ENCODE assay signal across 30 mouse cellular contexts in the genomic region with DNA sequence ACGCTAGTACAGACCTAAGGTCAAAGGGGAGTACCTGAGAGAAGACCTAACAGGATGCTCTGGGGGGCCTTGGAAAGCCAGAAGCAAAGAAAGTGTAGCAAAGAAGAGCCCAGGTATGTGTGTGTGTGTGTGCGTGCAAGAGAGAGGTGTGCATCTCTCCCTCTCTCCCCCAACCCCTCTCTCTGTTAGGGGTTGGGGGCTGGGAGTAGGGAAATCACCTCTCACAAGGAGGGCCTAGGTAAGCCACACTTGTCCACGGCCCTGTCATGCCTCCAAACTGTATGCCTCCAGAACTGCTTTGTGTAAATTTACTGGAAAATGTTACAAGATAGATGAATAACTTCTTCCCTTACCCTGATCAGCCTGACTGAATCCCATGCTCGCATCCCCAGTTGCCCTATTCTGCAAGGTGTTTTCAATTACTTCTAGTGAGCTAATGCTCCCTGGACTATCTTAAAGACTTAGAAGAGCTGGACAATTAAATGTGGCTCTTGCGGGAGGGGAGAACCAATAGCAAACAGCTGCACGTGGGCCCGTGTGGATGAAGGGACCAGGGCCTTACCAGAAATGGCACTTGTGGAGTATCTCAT. TPM values are rescaled to one million over a fixed set of nuclear protein-coding genes. Genes with fewer than 3 reads are reported as not detected.
DNase-seq lines count a peak whose midpoint lies in the region; ATAC-seq and TF ChIP-seq lines count a peak whose summit lies in the region.
"Had no signal": no experiment of that assay in that cellular context is flagged by ENCODE, and none has a peak within 500 bp of the region (broad histone marks: within the 10 kb centered on the region; RNA-seq: fewer than 3 reads in every experiment).

No protein-coding gene starts in this region.

- no peak overlapping the region for H3K4me2 ChIP-seq in neural tube, embryonic 13.5 days
- H3K4me2 ChIP-seq in limb, embryonic 15.5 days, result no peak overlapping the region
- H3K4me2 ChIP-seq: embryonic facial prominence, embryonic 15.5 days; forebrain, embryonic 12.5 days; heart, embryonic 12.5 days; intestine, embryonic 15.5 days; liver, embryonic 11.5 days; lung, embryonic 15.5 days; midbrain, embryonic 15.5 days; stomach, embryonic 15.5 days had no signal

- no peak for DNase-seq in gastrocnemius, adult 2 months
- no peak for DNase-seq in gastrocnemius, postnatal 4 days (ENCODE audit: low spot score in 2 of 2)
- no peak for DNase-seq in neural tube, embryonic 10.5 days (ENCODE audit: extremely low spot score, low spot score)
- no peak for DNase-seq in left cerebral cortex, adult 8-10 months (ENCODE audit: low spot score in 2 of 2)
- no peak for DNase-seq in adrenal gland, postnatal 4 days (ENCODE audit: low spot score in 2 of 2)
- DNase-seq: adrenal gland, postnatal 10 days; cerebellum, adult 11 months; cerebellum, adult 9-11 months; embryo, embryonic 11 days; gastrocnemius, postnatal 14 days; heart, adult 2 months; kidney, adult 9 months; kidney, postnatal 14 days; layer of hippocampus, adult 9-11 months; right cerebral cortex, postnatal 14 days; thymus, postnatal 14 days had no signal

- no peaks in the 10 kb centered on the region for H3K9me3 ChIP-seq in neural tube, embryonic 13.5 days
- no peaks in the 10 kb centered on the region for H3K9me3 ChIP-seq in limb, embryonic 15.5 days
- H3K9me3 ChIP-seq: embryonic facial prominence, embryonic 15.5 days; forebrain, embryonic 12.5 days; heart, embryonic 12.5 days; intestine, embryonic 15.5 days; lung, embryonic 15.5 days; midbrain, embryonic 10.5 days; midbrain, embryonic 15.5 days; stomach, embryonic 15.5 days had no signal

- no peak overlapping the region for H3K4me3 ChIP-seq in gastrocnemius, adult 2 months
- H3K4me3 ChIP-seq in neural tube, embryonic 13.5 days, result no peak overlapping the region
- no peak overlapping the region for H3K4me3 ChIP-seq in limb, embryonic 15.5 days
- H3K4me3 ChIP-seq: embryonic facial prominence, embryonic 15.5 days; forebrain, embryonic 12.5 days; heart, adult 2 months; heart, embryonic 12.5 days; intestine, embryonic 15.5 days; lung, embryonic 15.5 days; midbrain, embryonic 10.5 days; midbrain, embryonic 15.5 days; stomach, embryonic 15.5 days had no signal

- 80% methylated on average over 7 of the region's 7 CpGs for WGBS in neural tube, embryonic 13.5 days
- WGBS in limb, embryonic 15.5 days, result 45% methylated on average over 7 of the region's 7 CpGs

- 0 out of 2 replicates have a peak, but pooled peaks have one; percentile 40 for ATAC-seq in neural tube, embryonic 13.5 days (ENCODE audit: low read depth)
- ATAC-seq in limb, embryonic 15.5 days (ENCODE audit: insufficient number of reproducible peaks, low FRiP score, low TSS enrichment, low read depth), result peak; percentile 72; the same call in 1 of the 2 replicates
- ATAC-seq: activated CD4-positive, CD25-positive, alpha-beta regulatory T cell, adult 4 months; hindbrain, embryonic 16.5 days; intestine, embryonic 15.5 days; midbrain, embryonic 15.5 days had no signal

- H3K9ac ChIP-seq in neural tube, embryonic 13.5 days, result no peak overlapping the region
- no peak overlapping the region for H3K9ac ChIP-seq in limb, embryonic 15.5 days
- H3K9ac ChIP-seq: embryonic facial prominence, embryonic 15.5 days; forebrain, embryonic 12.5 days; heart, embryonic 12.5 days; intestine, embryonic 15.5 days; lung, embryonic 15.5 days; midbrain, embryonic 15.5 days; stomach, embryonic 15.5 days had no signal

- no peaks in the 10 kb centered on the region for H3K4me1 ChIP-seq in neural tube, embryonic 13.5 days (replicated peaks)
- peaks cover 15% of the 10 kb centered on the region for H3K4me1 ChIP-seq in limb, embryonic 15.5 days
- H3K4me1 ChIP-seq: embryonic facial prominence, embryonic 15.5 days; forebrain, embryonic 12.5 days; intestine, embryonic 15.5 days; lung, embryonic 15.5 days; midbrain, embryonic 15.5 days had no signal

- TF ChIP-seq CTCF in gastrocnemius, adult 2 months (IDR thresholded peaks at IDR 0.05), result no peak

- intact Hi-C loops in gastrocnemius, adult 2 months (cut with DNase I), result no loop called here

- H3K36me3 ChIP-seq in neural tube, embryonic 13.5 days, result no peaks in the 10 kb centered on the region
- no peaks in the 10 kb centered on the region for H3K36me3 ChIP-seq in limb, embryonic 15.5 days
- H3K36me3 ChIP-seq: embryonic facial prominence, embryonic 15.5 days; forebrain, embryonic 12.5 days; heart, embryonic 12.5 days; intestine, embryonic 15.5 days; lung, embryonic 15.5 days; midbrain, embryonic 10.5 days; midbrain, embryonic 15.5 days; stomach, embryonic 15.5 days had no signal

- no peaks in the 10 kb centered on the region for H3K27me3 ChIP-seq in neural tube, embryonic 13.5 days
- no peaks in the 10 kb centered on the region for H3K27me3 ChIP-seq in limb, embryonic 15.5 days
- H3K27me3 ChIP-seq: CH12.LX; embryonic facial prominence, embryonic 15.5 days; forebrain, embryonic 12.5 days; heart, embryonic 12.5 days; intestine, embryonic 15.5 days; lung, embryonic 15.5 days; midbrain, embryonic 15.5 days; stomach, embryonic 15.5 days had no signal

- H3K27ac ChIP-seq in gastrocnemius, adult 2 months, result 0 out of 2 replicates have a peak overlapping the region, but pooled peaks have one; percentile 8
- H3K27ac ChIP-seq in neural tube, embryonic 13.5 days (replicated peaks), result no peak overlapping the region
- peak overlapping the region; percentile 30 for H3K27ac ChIP-seq in limb, embryonic 15.5 days
- H3K27ac ChIP-seq: embryonic facial prominence, embryonic 15.5 days; forebrain, embryonic 12.5 days; heart, adult 2 months; intestine, embryonic 15.5 days; lung, embryonic 15.5 days; midbrain, embryonic 10.5 days; midbrain, embryonic 15.5 days; stomach, embryonic 15.5 days had no signal

RNA-seq across cellular contexts. Expression of a gene that starts 22.4 kb away (rescaled TPM):
- 10 to 100 TPM; 37.5 to 67.0 TPM for total RNA-seq in gastrocnemius, adult 2 months (2021)
- total RNA-seq in gastrocnemius, postnatal 4 days (2021), result 10 to 100 TPM; 55.5 to 76.5 TPM
- 4.2 and 4.7 TPM in 2 replicates for polyA plus RNA-seq in neural tube, embryonic 13.5 days (2015; fragmentation: Nextera tagmentation; extraction: Ambion mirVana)
- polyA plus RNA-seq in limb, embryonic 15.5 days (2015; fragmentation: Nextera tagmentation; extraction: Ambion mirVana), result 46.3 and 46.8 TPM in 2 replicates
- 1 to 10 TPM; 2.5 to 3.6 (median 3.4) TPM for total RNA-seq in left cerebral cortex, adult 8-10 months (2022)
- total RNA-seq in adrenal gland, postnatal 4 days (2021), result 10 to 100 TPM; 22.6 to 23.5 TPM

Comparison
In these comparisons a context has a peak if more than half of its experiments do, and no peak if none do; other contexts are left out.
1. RNA of a gene that starts 22.4 kb away (total RNA-seq): 55.5 to 76.5 TPM in gastrocnemius, postnatal 4 days, 37.5 to 67.0 TPM in gastrocnemius, adult 2 months and 22.6 to 23.5 TPM in adrenal gland, postnatal 4 days; 2.5 to 3.6 TPM in left cerebral cortex, adult 8-10 months; every median in the first group is over 4 times any median in the second.